9 mouse cellular contexts compared by ENCODE assay signal in genomic region chr17:75464331-75464982, GRCm38 (mm10). TPM values are rescaled to one million over a fixed set of nuclear protein-coding genes. Genes with fewer than 3 reads are reported as not detected.
DNase-seq lines count a peak whose midpoint lies in the region; ATAC-seq and TF ChIP-seq lines count a peak whose summit lies in the region.
"Had no signal": no experiment of that assay in that cellular context is flagged by ENCODE, and none has a peak within 500 bp of the region (broad histone marks: within the 10 kb centered on the region; RNA-seq: fewer than 3 reads in every experiment).

No protein-coding gene starts in this region.

- no peak for TF ChIP-seq POLR2A in spleen, adult 2 months (IDR thresholded peaks at IDR 0.05; ENCODE audit: low read depth, low read length)

- no peak for TF ChIP-seq CTCF in spleen, adult 2 months (IDR thresholded peaks at IDR 0.05; ENCODE audit: extremely low read depth, insufficient read depth, insufficient read length, insufficient replicate concordance)

- DNase-seq in heart, postnatal 25 days (ENCODE audit: low spot score) = no peak
- DNase-seq in spleen, adult 2 months (ENCODE audit: low read depth in 1 of 2, low spot score in 2 of 2) = peak in 1 of 2 experiments; percentile 22
- no peak for DNase-seq in spleen, adult 12 weeks (ENCODE audit: low spot score)
- DNase-seq in testis, postnatal 10 days (ENCODE audit: low spot score) = peak; percentile 49
- no peak for DNase-seq in adrenal gland, adult 8-10 months
- DNase-seq in gastrocnemius, adult 8-10 months (ENCODE audit: low spot score in 2 of 2) = no peak

- 6% methylated on average over 9 of the region's 9 CpGs for WGBS in heart, embryonic 12.5 days
- 18% methylated on average over 9 of the region's 9 CpGs for WGBS in spleen, adult 2 months
- 21% methylated on average over 9 of the region's 9 CpGs for WGBS in intestine, embryonic 15.5 days

- H3K27me3 ChIP-seq in heart, embryonic 12.5 days (replicated peaks) = no peaks in the 10 kb centered on the region
- no peaks in the 10 kb centered on the region for H3K27me3 ChIP-seq in spleen, adult 2 months (ENCODE audit: control insufficient read depth, insufficient read depth, low read length)
- no peaks in the 10 kb centered on the region for H3K27me3 ChIP-seq in intestine, embryonic 15.5 days (replicated peaks)
- H3K27me3 ChIP-seq: limb, embryonic 15.5 days had no signal

- H3K9ac ChIP-seq in heart, embryonic 12.5 days = no peak overlapping the region
- no peak overlapping the region for H3K9ac ChIP-seq in intestine, embryonic 15.5 days
- H3K9ac ChIP-seq: limb, embryonic 15.5 days had no signal

- H3K4me1 ChIP-seq in heart, embryonic 12.5 days (replicated peaks) = peaks cover 17% of the 10 kb centered on the region
- H3K4me1 ChIP-seq in spleen, adult 2 months (ENCODE audit: control insufficient read depth, insufficient read depth, insufficient read length) = peaks cover 18% of the 10 kb centered on the region
- H3K4me1 ChIP-seq in intestine, embryonic 15.5 days (replicated peaks) = no peaks in the 10 kb centered on the region; the same call in 1 of the 2 replicates

- intact Hi-C loops in heart, postnatal 25 days (cut with DNase I) = loop anchor here (5.0 kb wide), 1 partner anchor 73 kb away; no protein-coding TSS in a partner anchor

- H3K4me3 ChIP-seq in heart, embryonic 12.5 days = 0 out of 2 replicates have a peak overlapping the region, but pooled peaks have one; percentile 40
- H3K4me3 ChIP-seq in spleen, adult 2 months (ENCODE audit: extremely low read depth, insufficient read depth, insufficient read length) = peak overlapping the region; percentile 63; the same call in 1 of the 2 replicates
- H3K4me3 ChIP-seq in intestine, embryonic 15.5 days (replicated peaks) = no peak overlapping the region

- peak overlapping the region; percentile 78; the same call in 1 of the 2 replicates for H3K27ac ChIP-seq in heart, embryonic 12.5 days (ENCODE audit: poor library complexity, severe bottlenecking)
- peak overlapping the region; percentile 95 for H3K27ac ChIP-seq in spleen, adult 2 months (ENCODE audit: insufficient read depth, low read length)
- H3K27ac ChIP-seq in intestine, embryonic 15.5 days = no peak overlapping the region

- H3K36me3 ChIP-seq in heart, embryonic 12.5 days = peaks cover 2% of the 10 kb centered on the region; the same call in 1 of the 2 replicates
- H3K36me3 ChIP-seq in spleen, adult 2 months (ENCODE audit: control insufficient read depth, insufficient read depth, low read length) = no peaks in the 10 kb centered on the region
- no peaks in the 10 kb centered on the region for H3K36me3 ChIP-seq in intestine, embryonic 15.5 days
- H3K36me3 ChIP-seq: limb, embryonic 15.5 days had no signal

- H3K9me3 ChIP-seq in heart, embryonic 12.5 days (replicated peaks) = peaks cover 6% of the 10 kb centered on the region; the same call in 1 of the 2 replicates
- no peaks in the 10 kb centered on the region for H3K9me3 ChIP-seq in intestine, embryonic 15.5 days
- H3K9me3 ChIP-seq: limb, embryonic 15.5 days had no signal

- no peak for ATAC-seq in heart, embryonic 12.5 days (ENCODE audit: insufficient number of reproducible peaks, low FRiP score)
- no peak for ATAC-seq in intestine, embryonic 15.5 days

- H3K4me2 ChIP-seq in heart, embryonic 12.5 days = peak overlapping the region; percentile 73
- peak overlapping the region; percentile 60; the same call in 1 of the 2 replicates for H3K4me2 ChIP-seq in intestine, embryonic 15.5 days (replicated peaks)

RNA-seq across cellular contexts. Expression of gene Rasgrp3, which starts 28.8 kb away (rescaled TPM):
- 16.7 and 17.1 TPM in 2 replicates for polyA plus RNA-seq in heart, embryonic 12.5 days (2016; fragmentation: Nextera tagmentation; extraction: Ambion mirVana)
- 10 to 100 TPM; 25.2 to 29.7 TPM for total RNA-seq in heart, postnatal 25 days (2021)
- 9.8 TPM in 2 replicates for polyA plus RNA-seq in spleen, adult 2 months (2012; rRNA removed)
- polyA plus RNA-seq in intestine, embryonic 15.5 days (2015; fragmentation: Nextera tagmentation; extraction: Ambion mirVana) = 12.9 and 13.3 TPM in 2 replicates
- total RNA-seq in adrenal gland, adult 8-10 months (2022) = 10 to 100 TPM in 3 of 4 experiments, 1 to 10 TPM in 1; 8.7 to 25.6 (median 19.0) TPM
- total RNA-seq in gastrocnemius, adult 8-10 months (2022) = 10 to 100 TPM; 25.1 to 34.5 (median 30.4) TPM
